Mouse (Mus musculus) forebrain, embryonic 11.5 days (tissue): ENCODE measurements around the gene Rbm44. TPM values are rescaled to one million over a fixed set of nuclear protein-coding genes. Genes with fewer than 3 reads are reported as not detected.

ENCODE experiments used
- ATAC-seq: fragments of 200-750 bp; cut with Nextera tagmentation; replicated peaks from 2 replicates; pipeline ENCODE4 v1.8.0; 2017; ENCODE audit warnings: moderate TSS enrichment; ENCODE audit not compliant: low FRiP score
- DNase-seq: peaks from one replicate; pipeline ENCODE4 v3.0.0-alpha.2; 2017; ENCODE audit warnings: low spot score
- H3K27ac ChIP-seq: fragments of 300-500 bp; sonication (generic); 2 replicates; pipeline ENCODE4 v1.5.1; 2014; ENCODE audit warnings: low read depth, low read length
- H3K27me3 ChIP-seq: fragments of 300-500 bp; sonication (generic); 2 replicates; pipeline ENCODE4 v1.6.1; 2014; ENCODE audit warnings: mild to moderate bottlenecking, low read length, mixed read lengths; ENCODE audit not compliant: control insufficient read depth, insufficient read depth
- H3K36me3 ChIP-seq: fragments of 300-500 bp; sonication (generic); 2 replicates; pipeline ENCODE4 v1.6.1; 2014; ENCODE audit warnings: mild to moderate bottlenecking, low read length, moderate library complexity, mixed read lengths; ENCODE audit not compliant: control insufficient read depth, insufficient read depth
- H3K4me1 ChIP-seq: fragments of 300-500 bp; sonication (generic); replicated peaks from 2 replicates; pipeline ENCODE4 v1.6.1; 2014; ENCODE audit warnings: low read length, mixed read lengths; ENCODE audit not compliant: control insufficient read depth, insufficient read depth
- H3K4me2 ChIP-seq: fragments of 300-500 bp; sonication (generic); 2 replicates; pipeline ENCODE4 v1.6.1; 2014; ENCODE audit warnings: low read depth, mild to moderate bottlenecking, low read length, moderate library complexity, mixed read lengths; ENCODE audit not compliant: severe bottlenecking
- H3K4me3 ChIP-seq: fragments of 300-500 bp; sonication (generic); 2 replicates; pipeline ENCODE4 v1.5.1; 2014; ENCODE audit warnings: low read depth, low read length
- H3K9ac ChIP-seq: fragments of 300-500 bp; sonication (generic); 2 replicates; pipeline ENCODE4 v1.6.1; 2014; ENCODE audit warnings: low read length
- H3K9me3 ChIP-seq: fragments of 300-500 bp; sonication (generic); 2 replicates; pipeline ENCODE4 v1.6.1; 2016; ENCODE audit warnings: low read length, mixed read lengths; ENCODE audit not compliant: control insufficient read depth
- WGBS: fragments of 180-500 bp; shearing (Covaris S2); extraction: QIAGEN DNeasy Blood & Tissue Kit; methylation state at CpG from one replicate; pipeline ENCODE4 v1.1.7; 2014; 5-methylcytosine and 5-hydroxymethylcytosine counted together
- polyA plus RNA-seq: library from polyadenylated mRNA; unstranded; fragments of >200 nt; fragmentation: Nextera tagmentation; extraction: Ambion mirVana; gene quantifications from 2 replicates; pipeline ENCODE4 v1.2.1, GENCODE M21; 2014

Gene Rbm44
- polyA plus RNA-seq, 1 experiment from 2014 or later: 0.51 TPM

DNA sequence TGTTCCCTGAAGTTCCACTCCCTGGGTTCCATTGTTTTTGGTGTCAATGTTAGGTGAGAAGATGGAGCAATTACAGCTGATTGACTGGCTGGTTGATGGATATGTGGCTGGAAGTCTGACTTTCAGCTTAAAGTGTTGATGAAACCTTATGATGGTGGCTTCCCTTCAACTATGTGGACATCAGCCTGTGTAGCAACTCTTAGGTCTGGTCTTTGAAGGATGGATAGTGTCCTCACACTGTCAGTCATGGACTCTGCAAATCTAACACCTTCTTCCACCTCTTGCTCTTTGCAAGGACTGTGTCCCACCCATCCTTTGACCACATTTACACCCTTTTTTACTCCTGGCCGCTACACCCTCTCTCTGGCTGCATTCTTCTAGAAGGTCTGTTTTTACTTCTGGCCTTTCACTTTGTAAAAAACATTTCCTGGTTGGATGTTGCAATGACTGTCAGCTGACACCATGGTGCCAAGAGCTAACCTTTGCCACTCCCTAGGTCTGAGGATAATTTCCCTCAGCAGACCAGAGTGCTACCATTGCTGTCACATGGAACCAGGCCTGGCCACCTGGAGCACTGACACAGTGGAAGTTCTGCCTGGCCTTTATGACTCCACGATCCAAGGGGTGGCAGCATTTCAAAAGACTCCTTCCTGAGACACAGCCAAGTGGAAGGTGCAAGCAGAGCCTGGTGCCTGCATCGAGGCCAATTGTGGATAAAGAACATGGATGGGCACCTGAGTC, 62.6 kb downstream of the Rbm44 start:
- ATAC-seq: no peak
- WGBS: 74% methylated on average over 3 of the region's 3 CpGs

DNA sequence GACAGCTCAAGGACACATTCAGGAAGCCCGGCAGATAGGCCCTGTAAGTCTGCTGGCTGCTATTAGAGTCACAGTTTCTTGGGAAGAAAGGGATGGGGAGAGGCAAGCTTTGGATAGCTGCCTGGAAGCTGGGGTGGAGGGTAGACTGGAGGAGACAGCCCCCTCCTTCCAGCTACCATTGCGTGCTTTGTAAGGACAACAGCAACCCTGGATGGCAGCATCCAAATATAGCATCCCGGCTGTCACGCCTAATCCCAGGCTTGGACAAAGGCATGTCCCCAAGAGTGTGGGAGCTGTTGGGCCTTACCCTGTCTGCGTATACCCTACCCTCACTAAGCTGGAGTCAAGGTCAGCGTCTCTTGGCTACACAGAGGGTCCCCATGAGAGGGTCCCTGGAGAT, 64.5 kb downstream of the Rbm44 start:
- ATAC-seq (no peak), DNase-seq (no peak)
- Histone ChIP-seq H3K4me1 (no peaks in the 10 kb centered on the region), H3K9ac (no peak overlapping the region), H3K27ac (no peak overlapping the region), H3K36me3 (no peaks in the 10 kb centered on the region), H3K4me2 (no peak overlapping the region), H3K9me3 (no peaks in the 10 kb centered on the region), H3K4me3 (no peak overlapping the region), H3K27me3 (no peaks in the 10 kb centered on the region)
- WGBS: 91% methylated on average over 6 of the region's 6 CpGs

More for the DNA sequence above, 62.6 kb downstream of the Rbm44 start:
- no peak for DNase-seq
- Histone ChIP-seq H3K27ac (no peak overlapping the region), H3K9me3 (no peaks in the 10 kb centered on the region), H3K27me3 (no peaks in the 10 kb centered on the region), H3K9ac (no peak overlapping the region), H3K4me2 (no peak overlapping the region), H3K36me3 (no peaks in the 10 kb centered on the region), H3K4me1 (no peaks in the 10 kb centered on the region), H3K4me3 (no peak overlapping the region)

DNA sequence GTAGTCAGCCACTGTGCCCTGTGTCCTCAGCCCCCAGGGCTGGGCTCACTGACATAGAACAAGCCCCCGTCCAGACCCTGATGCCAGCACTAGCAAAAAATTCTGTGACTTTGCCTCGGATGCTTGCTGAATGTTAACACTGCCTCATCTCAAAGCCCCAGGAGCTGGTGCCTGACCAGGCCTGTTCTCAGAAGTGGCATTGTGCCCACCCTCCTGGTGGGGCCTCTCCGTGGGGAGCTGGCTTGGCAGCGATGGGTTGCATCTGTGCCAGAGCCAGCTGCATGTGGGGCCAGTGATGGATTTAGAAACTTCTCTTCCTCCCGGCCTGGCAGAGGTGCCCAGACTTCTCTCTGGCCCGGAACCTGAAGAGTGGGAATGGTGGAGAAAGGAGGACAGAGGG, 64.9 kb downstream of the Rbm44 start:
- no peaks in the 10 kb centered on the region for H3K27me3 ChIP-seq
- DNase-seq: no peak
- 90% methylated on average over 6 of the region's 6 CpGs for WGBS
- H3K9ac ChIP-seq: no peak overlapping the region
- H3K4me1 ChIP-seq: no peaks in the 10 kb centered on the region
- no peak for ATAC-seq
- no peak overlapping the region for H3K4me3 ChIP-seq
- no peak overlapping the region for H3K4me2 ChIP-seq
- H3K9me3 ChIP-seq: no peaks in the 10 kb centered on the region
- H3K36me3 ChIP-seq: no peaks in the 10 kb centered on the region
- no peak overlapping the region for H3K27ac ChIP-seq

DNA sequence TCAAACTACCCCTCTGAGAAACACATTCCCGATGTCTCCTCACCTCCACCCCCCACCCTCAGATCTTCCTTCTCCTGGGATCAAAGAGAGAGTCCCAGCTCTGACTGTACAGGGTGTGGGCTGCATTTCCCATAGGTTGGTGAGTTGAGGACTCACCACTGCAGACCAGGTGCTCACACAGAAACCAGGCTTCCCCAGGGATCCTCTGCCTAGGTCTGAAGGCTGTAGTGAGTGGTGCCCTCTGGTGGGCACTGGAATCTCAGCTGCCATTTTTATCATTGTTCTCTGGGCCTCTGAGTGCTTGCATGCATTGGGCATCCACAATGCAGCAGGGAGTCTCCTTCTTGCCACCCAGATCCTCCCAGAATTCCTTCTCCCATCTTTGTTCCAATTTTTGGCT, 66.2 kb downstream of the Rbm44 start:
- WGBS: 75% methylated on average over 1 of the region's 1 CpGs
- no peaks in the 10 kb centered on the region for H3K4me1 ChIP-seq
- DNase-seq: peak; percentile 66
- no peaks in the 10 kb centered on the region for H3K36me3 ChIP-seq
- no peaks in the 10 kb centered on the region for H3K9me3 ChIP-seq
- no peak overlapping the region for H3K27ac ChIP-seq
- no peak overlapping the region for H3K4me2 ChIP-seq
- H3K9ac ChIP-seq: no peak overlapping the region
- ATAC-seq: no peak
- H3K27me3 ChIP-seq: no peaks in the 10 kb centered on the region
- H3K4me3 ChIP-seq: no peak overlapping the region

DNA sequence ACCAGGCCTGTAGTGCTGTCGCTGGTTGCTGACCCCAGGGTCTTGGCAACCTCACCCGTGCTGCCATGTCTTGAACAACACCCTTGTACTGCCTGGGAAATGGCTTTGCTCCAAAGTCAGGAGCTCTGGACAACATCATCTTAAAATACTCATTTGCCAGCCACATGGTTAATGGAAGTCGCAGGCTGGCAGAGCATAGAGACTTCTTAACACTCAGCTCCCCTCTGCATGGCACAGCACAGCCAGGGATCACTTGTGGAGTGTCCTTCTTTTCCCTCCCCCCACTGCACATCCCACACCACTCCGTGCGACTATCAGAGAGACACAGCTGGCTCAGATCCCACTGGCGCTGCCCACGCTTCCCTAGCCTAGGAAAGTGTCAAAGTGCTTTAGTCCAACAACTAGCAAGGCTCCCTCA, 66.7 kb downstream of the Rbm44 start:
- 89% methylated on average over 7 of the region's 7 CpGs for WGBS
- Histone ChIP-seq H3K4me3 (no peak overlapping the region), H3K36me3 (no peaks in the 10 kb centered on the region), H3K27me3 (no peaks in the 10 kb centered on the region), H3K4me2 (no peak overlapping the region), H3K27ac (no peak overlapping the region), H3K4me1 (no peaks in the 10 kb centered on the region), H3K9ac (no peak overlapping the region), H3K9me3 (no peaks in the 10 kb centered on the region)
- ATAC-seq (no peak), DNase-seq (no peak)

DNA sequence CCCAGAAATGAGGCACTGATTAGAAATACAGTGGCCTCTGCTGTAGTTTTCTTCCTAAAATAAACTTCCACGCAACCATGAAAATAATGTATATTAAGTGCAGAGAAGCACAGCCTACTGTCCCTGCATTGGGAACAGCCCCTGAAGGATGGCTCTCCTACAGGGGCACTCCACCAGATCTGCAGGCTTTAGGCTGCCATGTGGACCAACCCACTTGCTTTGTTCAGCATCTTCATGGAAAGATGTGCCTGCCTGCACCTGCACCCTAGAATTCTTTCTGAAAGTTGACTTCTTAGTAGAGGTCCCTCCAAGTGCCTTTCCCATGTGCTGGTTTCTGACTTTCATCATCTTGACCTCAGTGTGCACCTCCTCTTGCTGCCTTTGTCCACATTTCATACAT, 70.4 kb downstream of the Rbm44 start:
- WGBS: 88% methylated on average over 1 of the region's 1 CpGs
- no peaks in the 10 kb centered on the region for H3K27me3 ChIP-seq
- DNase-seq (no peak), ATAC-seq (no peak)
- H3K9me3 ChIP-seq: no peaks in the 10 kb centered on the region
- H3K4me3 ChIP-seq: no peak overlapping the region
- H3K9ac ChIP-seq: no peak overlapping the region
- H3K4me2 ChIP-seq: no peak overlapping the region
- H3K27ac ChIP-seq: no peak overlapping the region
- H3K4me1 ChIP-seq: no peaks in the 10 kb centered on the region
- H3K36me3 ChIP-seq: no peaks in the 10 kb centered on the region

DNA sequence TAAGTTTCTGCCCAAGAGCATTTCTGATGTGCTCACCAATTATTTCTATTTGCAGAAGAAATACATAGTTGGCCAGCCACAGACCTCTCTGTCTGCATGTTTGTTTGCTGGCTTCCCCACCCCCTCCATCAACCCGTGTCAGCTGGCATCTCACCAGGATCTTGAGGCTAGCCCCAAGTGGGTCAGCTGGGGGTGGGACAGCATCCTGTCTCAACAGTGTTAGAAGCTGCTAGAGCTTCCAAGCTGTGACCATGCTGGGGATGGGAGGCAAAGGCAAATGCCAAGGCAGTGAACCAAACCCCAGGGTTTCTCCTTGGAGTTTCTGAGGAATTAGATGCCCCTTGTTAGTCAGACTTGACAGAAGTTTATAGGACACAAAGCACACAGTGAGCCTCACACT, 71.1 kb downstream of the Rbm44 start:
- H3K4me2 ChIP-seq: no peak overlapping the region
- WGBS: 68% methylated on average over 1 of the region's 1 CpGs
- no peaks in the 10 kb centered on the region for H3K4me1 ChIP-seq
- DNase-seq (no peak), ATAC-seq (no peak)
- H3K4me3 ChIP-seq: no peak overlapping the region
- no peaks in the 10 kb centered on the region for H3K27me3 ChIP-seq
- no peak overlapping the region for H3K9ac ChIP-seq
- no peaks in the 10 kb centered on the region for H3K9me3 ChIP-seq
- no peaks in the 10 kb centered on the region for H3K36me3 ChIP-seq
- H3K27ac ChIP-seq: no peak overlapping the region

DNA sequence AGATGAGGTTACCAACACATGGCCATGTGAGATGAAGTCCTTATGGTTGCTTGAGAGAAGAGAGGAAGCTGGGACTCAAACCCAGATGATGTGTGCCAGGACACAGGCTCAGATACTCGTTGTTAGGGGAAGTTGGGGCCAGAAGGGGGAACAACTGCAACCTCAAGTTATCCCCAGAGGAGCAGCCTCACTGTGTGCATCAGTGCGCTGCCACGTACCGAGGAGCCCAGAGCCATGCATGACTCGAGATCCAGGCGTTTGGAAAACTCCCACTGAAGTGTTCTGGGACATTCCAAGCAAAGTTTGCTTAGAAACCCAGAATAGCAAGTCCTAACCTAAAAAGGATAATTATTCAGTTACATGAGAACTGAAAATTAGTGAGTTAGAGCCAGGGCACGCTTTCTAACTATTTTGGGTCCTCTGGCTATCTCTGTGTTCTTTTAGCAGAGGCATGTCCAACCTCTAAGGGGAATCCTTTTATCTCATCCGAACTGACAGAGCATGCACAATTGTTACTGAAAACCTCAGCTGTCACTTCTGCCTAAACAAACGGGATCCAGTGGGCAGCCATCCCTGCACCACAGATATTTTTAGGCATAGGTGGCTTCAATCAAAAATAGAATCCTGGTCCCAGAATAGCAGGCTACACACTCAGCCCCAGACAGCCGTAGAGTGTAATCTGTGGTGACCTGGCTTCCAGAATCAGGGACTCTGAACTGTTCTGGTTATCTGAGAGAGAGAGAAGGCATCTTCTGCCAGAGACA, 71.8 kb downstream of the Rbm44 start:
- no peak overlapping the region for H3K9ac ChIP-seq

More for the DNA sequence above, 71.8 kb downstream of the Rbm44 start:
- Histone ChIP-seq H3K27me3 (no peaks in the 10 kb centered on the region), H3K9me3 (no peaks in the 10 kb centered on the region), H3K36me3 (no peaks in the 10 kb centered on the region), H3K4me1 (no peaks in the 10 kb centered on the region), H3K4me2 (no peak overlapping the region), H3K4me3 (no peak overlapping the region), H3K27ac (no peak overlapping the region)
- WGBS: 75% methylated on average over 10 of the region's 10 CpGs
- DNase-seq: no peak
- no peak for ATAC-seq
